Mouse (Mus musculus): ENCODE results near the gene Nmt1. TPM values are rescaled to one million over a fixed set of nuclear protein-coding genes. Genes with fewer than 3 reads are reported as not detected.

The Nmt1 gene
- polyA plus RNA-seq, 1 experiment: 101 TPM

DNA sequence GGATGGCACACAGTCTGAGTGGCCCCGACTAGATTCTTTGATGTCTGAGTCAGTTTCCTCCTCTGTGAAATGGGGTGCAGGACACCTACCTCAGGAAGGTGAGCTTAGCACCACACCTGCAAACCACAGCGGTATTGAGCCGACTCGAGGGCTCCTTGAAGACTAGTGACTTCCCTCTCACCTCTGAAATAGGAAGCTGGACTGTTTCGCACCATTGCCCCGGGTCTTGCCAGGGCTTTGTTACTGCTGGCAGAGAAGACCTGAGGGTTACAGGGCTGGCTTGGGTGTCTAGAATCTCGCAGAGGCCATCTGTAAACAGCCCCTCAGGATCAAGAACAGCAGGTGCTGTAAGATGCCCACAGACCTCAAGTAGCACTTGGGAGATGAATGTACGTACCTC, 72.4 kb downstream of the Nmt1 start:
- H3K36me3 ChIP-seq (ENCODE audit: control insufficient read depth, insufficient read depth, low read length, poor library complexity, severe bottlenecking): no peaks in the 10 kb centered on the region
- peaks cover under 1% of the 10 kb centered on the region for H3K4me1 ChIP-seq (ENCODE audit: control insufficient read depth, insufficient read depth, low read length)
- H3K27ac ChIP-seq (ENCODE audit: insufficient read depth, low read length): no peak overlapping the region
- TF ChIP-seq POLR2A (IDR thresholded peaks at IDR 0.05; ENCODE audit: insufficient read depth, low read length): no peak
- no peak for TF ChIP-seq EP300 (IDR thresholded peaks at IDR 0.05; ENCODE audit: insufficient read depth, low read depth, low read length)
- TF ChIP-seq CTCF (IDR thresholded peaks at IDR 0.05; ENCODE audit: low read depth, low read length): no peak
- H3K9me3 ChIP-seq (replicated peaks; ENCODE audit: control insufficient read depth, insufficient read depth, low read length, poor library complexity, severe bottlenecking): no peaks in the 10 kb centered on the region
- H3K27me3 ChIP-seq (ENCODE audit: control insufficient read depth, insufficient read depth, low read length, poor library complexity, severe bottlenecking): no peaks in the 10 kb centered on the region
- H3K9ac ChIP-seq (ENCODE audit: low read depth, poor library complexity, severe bottlenecking): no peak overlapping the region
- no peak overlapping the region for H3K4me3 ChIP-seq (ENCODE audit: low read depth, low read length)

GRCm38 (mm10) chr11:103101481-103101865, 73.5 kb downstream of the Nmt1 start, which contains the start of the genes Plcd3 and Acbd4:
Plcd3 (minus strand) TSS chr11:103101658.
Acbd4 (plus strand) TSS chr11:103101682.
- Histone ChIP-seq H3K9ac (ENCODE audit: low read depth, poor library complexity, severe bottlenecking) (peak within 1 kb of the TSS; percentile 67), H3K9me3 (replicated peaks; ENCODE audit: control insufficient read depth, insufficient read depth, low read length, poor library complexity, severe bottlenecking) (no peaks in the 10 kb centered on the region), H3K4me3 (ENCODE audit: low read depth, low read length) (peak within 1 kb of the TSS; percentile 80), H3K36me3 (ENCODE audit: control insufficient read depth, insufficient read depth, low read length, poor library complexity, severe bottlenecking) (no peaks in the 10 kb centered on the region), H3K4me1 (ENCODE audit: control insufficient read depth, insufficient read depth, low read length) (no peaks in the 10 kb centered on the region), H3K27ac (ENCODE audit: insufficient read depth, low read length) (0 out of 2 replicates have a peak within 1 kb of the TSS, but pooled peaks have one; percentile 14), H3K27me3 (ENCODE audit: control insufficient read depth, insufficient read depth, low read length, poor library complexity, severe bottlenecking) (no peaks in the 10 kb centered on the region)
- no peak for TF ChIP-seq EP300 (IDR thresholded peaks at IDR 0.05; ENCODE audit: insufficient read depth, low read depth, low read length)
- TF ChIP-seq POLR2A (IDR thresholded peaks at IDR 0.05; ENCODE audit: insufficient read depth, low read length): peak; percentile 38

GRCm38 (mm10) chr11:103101866-103102501, 74.0 kb downstream of the Nmt1 start:
- Histone ChIP-seq H3K4me3 (ENCODE audit: low read depth, low read length) (peak overlapping the region; percentile 80), H3K4me1 (ENCODE audit: control insufficient read depth, insufficient read depth, low read length) (no peaks in the 10 kb centered on the region), H3K36me3 (ENCODE audit: control insufficient read depth, insufficient read depth, low read length, poor library complexity, severe bottlenecking) (no peaks in the 10 kb centered on the region), H3K9me3 (replicated peaks; ENCODE audit: control insufficient read depth, insufficient read depth, low read length, poor library complexity, severe bottlenecking) (no peaks in the 10 kb centered on the region), H3K27ac (ENCODE audit: insufficient read depth, low read length) (0 out of 2 replicates have a peak overlapping the region, but pooled peaks have one; percentile 14), H3K27me3 (ENCODE audit: control insufficient read depth, insufficient read depth, low read length, poor library complexity, severe bottlenecking) (no peaks in the 10 kb centered on the region), H3K9ac (ENCODE audit: low read depth, poor library complexity, severe bottlenecking) (peak overlapping the region; percentile 67)
- TF ChIP-seq POLR2A (IDR thresholded peaks at IDR 0.05; ENCODE audit: insufficient read depth, low read length) (no peak), EP300 (IDR thresholded peaks at IDR 0.05; ENCODE audit: insufficient read depth, low read depth, low read length) (no peak)

GRCm38 (mm10) chr11:103102725-103103349, 74.8 kb downstream of the Nmt1 start:
- no peaks in the 10 kb centered on the region for H3K9me3 ChIP-seq (replicated peaks; ENCODE audit: control insufficient read depth, insufficient read depth, low read length, poor library complexity, severe bottlenecking)
- no peaks in the 10 kb centered on the region for H3K4me1 ChIP-seq (ENCODE audit: control insufficient read depth, insufficient read depth, low read length)
- H3K27ac ChIP-seq (ENCODE audit: insufficient read depth, low read length): no peak overlapping the region
- TF ChIP-seq EP300 (IDR thresholded peaks at IDR 0.05; ENCODE audit: insufficient read depth, low read depth, low read length) (peak; percentile 65; the same call in 1 of the 2 replicates), CTCF (IDR thresholded peaks at IDR 0.05; ENCODE audit: low read depth, low read length) (peak; percentile 100), POLR2A (IDR thresholded peaks at IDR 0.05; ENCODE audit: insufficient read depth, low read length) (peak; percentile 34)
- peak overlapping the region; percentile 52 for H3K4me3 ChIP-seq (ENCODE audit: low read depth, low read length)
- no peaks in the 10 kb centered on the region for H3K36me3 ChIP-seq (ENCODE audit: control insufficient read depth, insufficient read depth, low read length, poor library complexity, severe bottlenecking)
- no peaks in the 10 kb centered on the region for H3K27me3 ChIP-seq (ENCODE audit: control insufficient read depth, insufficient read depth, low read length, poor library complexity, severe bottlenecking)
- H3K9ac ChIP-seq (ENCODE audit: low read depth, poor library complexity, severe bottlenecking): peak overlapping the region; percentile 67

GRCm38 (mm10) chr11:103103621-103104020, 75.6 kb downstream of the Nmt1 start:
- Histone ChIP-seq H3K4me1 (ENCODE audit: control insufficient read depth, insufficient read depth, low read length) (no peaks in the 10 kb centered on the region), H3K36me3 (ENCODE audit: control insufficient read depth, insufficient read depth, low read length, poor library complexity, severe bottlenecking) (no peaks in the 10 kb centered on the region), H3K27ac (ENCODE audit: insufficient read depth, low read length) (no peak overlapping the region), H3K27me3 (ENCODE audit: control insufficient read depth, insufficient read depth, low read length, poor library complexity, severe bottlenecking) (no peaks in the 10 kb centered on the region), H3K9me3 (replicated peaks; ENCODE audit: control insufficient read depth, insufficient read depth, low read length, poor library complexity, severe bottlenecking) (no peaks in the 10 kb centered on the region), H3K9ac (ENCODE audit: low read depth, poor library complexity, severe bottlenecking) (no peak overlapping the region; the same call in 1 of the 2 replicates), H3K4me3 (ENCODE audit: low read depth, low read length) (no peak overlapping the region)
- TF ChIP-seq EP300 (IDR thresholded peaks at IDR 0.05; ENCODE audit: insufficient read depth, low read depth, low read length) (no peak), POLR2A (IDR thresholded peaks at IDR 0.05; ENCODE audit: insufficient read depth, low read length) (no peak), CTCF (IDR thresholded peaks at IDR 0.05; ENCODE audit: low read depth, low read length) (no peak)

- H3K27me3 ChIP-seq (ENCODE audit: control insufficient read depth, insufficient read depth, low read length, poor library complexity, severe bottlenecking): no peaks in the 10 kb centered on the region
Observed at GRCm38 (mm10) chr11:103104469-103104868, 76.5 kb downstream of the Nmt1 start.

More at GRCm38 (mm10) chr11:103104469-103104868, 76.5 kb downstream of the Nmt1 start:
- TF ChIP-seq POLR2A (IDR thresholded peaks at IDR 0.05; ENCODE audit: insufficient read depth, low read length) (no peak), CTCF (IDR thresholded peaks at IDR 0.05; ENCODE audit: low read depth, low read length) (no peak), EP300 (IDR thresholded peaks at IDR 0.05; ENCODE audit: insufficient read depth, low read depth, low read length) (no peak)
- Histone ChIP-seq H3K9ac (ENCODE audit: low read depth, poor library complexity, severe bottlenecking) (no peak overlapping the region), H3K4me3 (ENCODE audit: low read depth, low read length) (no peak overlapping the region), H3K4me1 (ENCODE audit: control insufficient read depth, insufficient read depth, low read length) (no peaks in the 10 kb centered on the region), H3K9me3 (replicated peaks; ENCODE audit: control insufficient read depth, insufficient read depth, low read length, poor library complexity, severe bottlenecking) (no peaks in the 10 kb centered on the region), H3K27ac (ENCODE audit: insufficient read depth, low read length) (no peak overlapping the region), H3K36me3 (ENCODE audit: control insufficient read depth, insufficient read depth, low read length, poor library complexity, severe bottlenecking) (0 out of 2 replicates have a peak, but pooled peaks cover 3% of the 10 kb centered on the region)

Data from ES-Bruce4 (cell line).